Comparison of ENCODE assay signal across 10 mouse cellular contexts in the genomic region with DNA sequence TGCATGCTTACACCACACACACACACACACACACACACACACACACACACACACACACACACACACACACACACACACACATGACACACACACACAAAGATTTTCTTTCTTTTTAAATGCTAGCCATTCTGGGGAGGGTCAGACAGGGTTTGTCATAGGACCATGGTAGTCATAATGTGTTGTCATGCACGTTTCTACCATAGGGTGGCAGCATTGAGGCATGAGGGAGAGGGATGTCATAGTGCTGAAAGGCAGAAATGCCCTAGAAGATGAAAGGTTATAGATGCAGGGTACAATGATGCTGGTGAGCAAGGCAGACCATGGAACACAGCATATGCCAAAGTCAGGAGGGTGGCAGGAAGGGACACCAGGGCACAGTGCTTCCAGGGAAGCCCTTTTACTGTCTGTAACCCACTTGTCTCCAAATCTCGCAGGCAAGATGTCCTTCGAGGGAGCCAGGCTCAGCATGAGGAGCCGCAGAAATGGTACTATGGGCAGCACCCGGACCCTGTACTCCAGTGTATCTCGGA. TPM values are rescaled to one million over a fixed set of nuclear protein-coding genes. Genes with fewer than 3 reads are reported as not detected.
A peak's percentile ranks its signal among the peaks of the same experiment; 100 is the strongest.
DNase-seq lines count a peak whose midpoint lies in the region; ATAC-seq lines count a peak whose summit lies in the region.
"Had no signal": no experiment of that assay in that cellular context is flagged by ENCODE, and none has a peak within 500 bp of the region (broad histone marks: within the 10 kb centered on the region; RNA-seq: fewer than 3 reads in every experiment).

No protein-coding gene starts in this region.

- H3K4me3 ChIP-seq in hindbrain, embryonic 14.5 days (replicated peaks; ENCODE audit: low read length): no peak overlapping the region
- H3K4me3 ChIP-seq in hindbrain, embryonic 13.5 days: no peak overlapping the region
- H3K4me3 ChIP-seq: limb, embryonic 13.5 days had no signal

- no peaks in the 10 kb centered on the region for H3K4me1 ChIP-seq in hindbrain, embryonic 14.5 days (replicated peaks; ENCODE audit: control insufficient read depth, insufficient read depth, low read length)
- no peaks in the 10 kb centered on the region for H3K4me1 ChIP-seq in hindbrain, embryonic 13.5 days (replicated peaks)
- H3K4me1 ChIP-seq: limb, embryonic 13.5 days had no signal

- 75% methylated on average over 6 of the region's 6 CpGs for WGBS in hindbrain, embryonic 14.5 days
- 75% methylated on average over 6 of the region's 6 CpGs for WGBS in hindbrain, embryonic 13.5 days

- 0 out of 2 replicates have a peak, but pooled peaks have one; percentile 14 for ATAC-seq in hindbrain, embryonic 14.5 days (ENCODE audit: low FRiP score)
- no peak for ATAC-seq in hindbrain, embryonic 13.5 days (ENCODE audit: low FRiP score)

- no peak overlapping the region for H3K27ac ChIP-seq in hindbrain, embryonic 14.5 days
- no peak overlapping the region for H3K27ac ChIP-seq in hindbrain, embryonic 13.5 days
- H3K27ac ChIP-seq: limb, embryonic 13.5 days had no signal

- H3K4me2 ChIP-seq in hindbrain, embryonic 14.5 days (replicated peaks): no peak overlapping the region
- H3K4me2 ChIP-seq in hindbrain, embryonic 13.5 days: no peak overlapping the region
- H3K4me2 ChIP-seq: limb, embryonic 13.5 days had no signal

- H3K9ac ChIP-seq in hindbrain, embryonic 14.5 days: no peak overlapping the region
- no peak overlapping the region for H3K9ac ChIP-seq in hindbrain, embryonic 13.5 days
- H3K9ac ChIP-seq: limb, embryonic 13.5 days had no signal

- DNase-seq in hindbrain, embryonic 14.5 days (ENCODE audit: low spot score): peak; percentile 70
- peak; percentile 40 for DNase-seq in CD4-positive helper T cell, adult 2 months (ENCODE audit: low read depth, low spot score)
- DNase-seq in adrenal gland, postnatal 10 days: peak; percentile 78
- DNase-seq in embryo, embryonic 10 days (ENCODE audit: low spot score): peak; percentile 87
- peak; percentile 26 for DNase-seq in layer of hippocampus, adult 9-11 months
- DNase-seq in retina, embryonic 14.5 days (ENCODE audit: low spot score): peak; percentile 83
- no peak for DNase-seq in urinary bladder, postnatal 4 days (ENCODE audit: low spot score in 2 of 2)

- H3K36me3 ChIP-seq in hindbrain, embryonic 14.5 days (replicated peaks; ENCODE audit: control insufficient read depth, insufficient read depth): no peaks in the 10 kb centered on the region
- no peaks in the 10 kb centered on the region for H3K36me3 ChIP-seq in hindbrain, embryonic 13.5 days
- H3K36me3 ChIP-seq: limb, embryonic 13.5 days had no signal

- no peaks in the 10 kb centered on the region for H3K27me3 ChIP-seq in hindbrain, embryonic 14.5 days (ENCODE audit: control insufficient read depth, insufficient read depth, low read length)
- no peaks in the 10 kb centered on the region for H3K27me3 ChIP-seq in hindbrain, embryonic 13.5 days
- H3K27me3 ChIP-seq: limb, embryonic 13.5 days had no signal

- H3K9me3 ChIP-seq in hindbrain, embryonic 14.5 days (ENCODE audit: control insufficient read depth, low read length): no peaks in the 10 kb centered on the region
- no peaks in the 10 kb centered on the region for H3K9me3 ChIP-seq in hindbrain, embryonic 13.5 days
- H3K9me3 ChIP-seq: limb, embryonic 13.5 days had no signal

RNA-seq across cellular contexts. Expression of a gene that starts 41.1 kb away (rescaled TPM):
- polyA plus RNA-seq in hindbrain, embryonic 14.5 days (2014; fragmentation: Nextera tagmentation; extraction: Ambion mirVana): 0.10 and 0.17 TPM in 2 replicates
- 0.04 TPM in 1 of 2 replicates, not detected in the other for polyA plus RNA-seq in hindbrain, embryonic 13.5 days (2015; fragmentation: Nextera tagmentation; extraction: Ambion mirVana)
- not detected for total RNA-seq in adrenal gland, postnatal 10 days (2021)
- polyA plus RNA-seq: limb, embryonic 13.5 days; small intestine, adult 2 months had no signal

RNA-seq across cellular contexts. Expression of a gene that starts 41.2 kb away (rescaled TPM):
- 64.1 and 64.5 TPM in 2 replicates for polyA plus RNA-seq in hindbrain, embryonic 14.5 days (2014; fragmentation: Nextera tagmentation; extraction: Ambion mirVana)
- polyA plus RNA-seq in hindbrain, embryonic 13.5 days (2015; fragmentation: Nextera tagmentation; extraction: Ambion mirVana): 82.0 and 82.8 TPM in 2 replicates
- 10 to 100 TPM; 63.8 to 91.9 TPM for total RNA-seq in adrenal gland, postnatal 10 days (2021)

Comparison
In these comparisons a context has a peak if more than half of its experiments do, and no peak if none do; other contexts are left out.
1. DNase-seq: peak in hindbrain, embryonic 14.5 days (single experiment), CD4-positive helper T cell, adult 2 months (single experiment), adrenal gland, postnatal 10 days (single experiment), embryo, embryonic 10 days (single experiment), layer of hippocampus, adult 9-11 months (single experiment) and retina, embryonic 14.5 days (single experiment); none in urinary bladder, postnatal 4 days (0 of 2).